Mouse (Mus musculus) olfactory bulb, adult 2 months (tissue): ENCODE data around the gene Ern1. TPM values are rescaled to one million over a fixed set of nuclear protein-coding genes. Genes with fewer than 3 reads are reported as not detected.

Experiments
- H3K27ac ChIP-seq: fragments of 200-500 bp; 2 replicates; pipeline ENCODE4 v1.5.1; 2012; ENCODE audit warnings: low read depth, low read length; ENCODE audit not compliant: insufficient read depth
- H3K4me1 ChIP-seq: fragments of 200-500 bp; 2 replicates; pipeline ENCODE4 v1.6.1; 2012; ENCODE audit warnings: low read length; ENCODE audit not compliant: control insufficient read depth, insufficient read depth
- H3K4me3 ChIP-seq: fragments of 200-500 bp; 2 replicates; pipeline ENCODE4 v1.5.1; 2012; ENCODE audit warnings: mild to moderate bottlenecking, low read depth, low read length, moderate library complexity; ENCODE audit not compliant: insufficient read depth
- CTCF ChIP-seq: fragments of 200-500 bp; IDR thresholded peaks from 2 replicates; pipeline ENCODE4 v1.5.1; 2012; ENCODE audit warnings: low read depth, mild to moderate bottlenecking, low read length, moderate library complexity; ENCODE audit not compliant: insufficient read depth
- POLR2A ChIP-seq: fragments of 200-500 bp; IDR thresholded peaks from 2 replicates; pipeline ENCODE4 v1.6.1; 2012; ENCODE audit warnings: mild to moderate bottlenecking, low read depth, low read length, moderate library complexity; ENCODE audit not compliant: insufficient read depth
- WGBS: fragments of 180-500 bp; shearing (Covaris S2); methylation state at CpG from one replicate; pipeline ENCODE4 v1.1.7; 2018; 5-methylcytosine and 5-hydroxymethylcytosine counted together
- polyA plus RNA-seq: library from polyadenylated mRNA; stranded (reverse); fragments of >200 nt; gene quantifications from 2 replicates; pipeline ENCODE4 v1.2.4, GENCODE M21; 2012; ENCODE audit warnings: low replicate concordance; ENCODE audit not compliant: missing spikeins, insufficient read depth, insufficient read length

The Ern1 gene
- polyA plus RNA-seq, 1 experiment = not detected

GRCm38 (mm10) chr11:106507638-106508037 lies 20.0 kb upstream of the Ern1 start:
- Histone ChIP-seq H3K4me1 (peaks cover 1% of the 10 kb centered on the region; the same call in 1 of the 2 replicates), H3K4me3 (no peak overlapping the region), H3K27ac (no peak overlapping the region)
- 88% methylated on average over 7 of the region's 7 CpGs for WGBS
- no peak for TF ChIP-seq CTCF

- H3K4me3 ChIP-seq = no peak overlapping the region
- H3K27ac ChIP-seq = no peak overlapping the region
- WGBS = 89% methylated on average over 6 of the region's 6 CpGs
- TF ChIP-seq CTCF (no peak), POLR2A (no peak)
- H3K4me1 ChIP-seq = peaks cover 6% of the 10 kb centered on the region; the same call in 1 of the 2 replicates
Measured at GRCm38 (mm10) chr11:106506211-106506610, 18.6 kb upstream of the Ern1 start.

- H3K4me3 ChIP-seq = no peak overlapping the region
- H3K4me1 ChIP-seq = peaks cover 6% of the 10 kb centered on the region; the same call in 1 of the 2 replicates
- H3K27ac ChIP-seq = no peak overlapping the region
- TF ChIP-seq POLR2A = no peak
- no peak for TF ChIP-seq CTCF
Measured at GRCm38 (mm10) chr11:106504129-106504528, 16.5 kb upstream of the Ern1 start.

GRCm38 (mm10) chr11:106503425-106503717 lies 15.7 kb upstream of the Ern1 start:
- no peak overlapping the region for H3K27ac ChIP-seq
- WGBS = 86% methylated on average over 4 of the region's 4 CpGs
- H3K4me3 ChIP-seq = no peak overlapping the region
- TF ChIP-seq CTCF (no peak), POLR2A (no peak)
- H3K4me1 ChIP-seq = peaks cover 6% of the 10 kb centered on the region; the same call in 1 of the 2 replicates

- H3K4me1 ChIP-seq = peaks cover 6% of the 10 kb centered on the region; the same call in 1 of the 2 replicates
- WGBS = 50% methylated on average over 13 of the region's 13 CpGs
- TF ChIP-seq CTCF = no peak
- TF ChIP-seq POLR2A = no peak
- H3K4me3 ChIP-seq = no peak overlapping the region
- H3K27ac ChIP-seq = no peak overlapping the region
Measured at GRCm38 (mm10) chr11:106502631-106503424, 15.2 kb upstream of the Ern1 start.

- TF ChIP-seq CTCF (no peak), POLR2A (no peak)
- Histone ChIP-seq H3K27ac (no peak overlapping the region), H3K4me1 (peaks cover 6% of the 10 kb centered on the region; the same call in 1 of the 2 replicates), H3K4me3 (no peak overlapping the region)
Measured at GRCm38 (mm10) chr11:106502159-106502505, 14.5 kb upstream of the Ern1 start.

GRCm38 (mm10) chr11:106501308-106502158 lies 13.9 kb upstream of the Ern1 start:
- TF ChIP-seq POLR2A (no peak), CTCF (no peak)
- H3K4me1 ChIP-seq = peaks cover 6% of the 10 kb centered on the region; the same call in 1 of the 2 replicates
- WGBS = 2% methylated on average over 22 of the region's 22 CpGs
- H3K4me3 ChIP-seq = peak overlapping the region; percentile 74
- peak overlapping the region; percentile 86 for H3K27ac ChIP-seq

- H3K4me1 ChIP-seq = peaks cover 6% of the 10 kb centered on the region; the same call in 1 of the 2 replicates
- under 1% methylated on average over 50 of the region's 55 CpGs for WGBS
- H3K27ac ChIP-seq = peak overlapping the region; percentile 86
- peak overlapping the region; percentile 74 for H3K4me3 ChIP-seq
- TF ChIP-seq POLR2A (peak; percentile 97), CTCF (no peak)
Measured at GRCm38 (mm10) chr11:106500393-106501307, 13.0 kb upstream of the Ern1 start.
